Mouse (Mus musculus) small intestine, adult 2 months (tissue): ENCODE results near the gene Rap1a.

Experiments
- CTCF ChIP-seq: fragments of 200-500 bp; IDR thresholded peaks from 2 replicates; pipeline ENCODE4 v1.5.1; 2012; ENCODE audit warnings: low read depth, mild to moderate bottlenecking, control low read depth, inconsistent platforms, low read length, moderate library complexity, mixed read lengths; ENCODE audit not compliant: insufficient replicate concordance, insufficient read length; ENCODE audit errors: extremely low read depth
- POLR2A ChIP-seq: fragments of 200-500 bp; IDR thresholded peaks from 2 replicates; pipeline ENCODE4 v1.6.1; 2012; ENCODE audit warnings: low read depth, mild to moderate bottlenecking, control low read depth, inconsistent platforms, low read length, moderate library complexity

GRCm38 (mm10) chr3:105696387-105697147 is 104.6 kb downstream of the Rap1a start:
- TF ChIP-seq POLR2A, result no peak
- no peak for TF ChIP-seq CTCF
